Mouse (Mus musculus) lung, adult 2 months (tissue): ENCODE data around the gene Nfkbib.

Experiments used
- CTCF ChIP-seq: fragments of 200-500 bp; IDR thresholded peaks from 2 replicates; pipeline ENCODE4 v1.5.1; 2011; ENCODE audit warnings: mild to moderate bottlenecking, low read length, control low read depth; ENCODE audit not compliant: insufficient read depth
- POLR2A ChIP-seq: fragments of 200-500 bp; IDR thresholded peaks from 2 replicates; pipeline ENCODE4 v1.6.1; 2011; ENCODE audit warnings: low read depth, mild to moderate bottlenecking, control low read depth, low read length, borderline replicate concordance; ENCODE audit errors: extremely low read depth

GRCm38 (mm10) chr7:28765211-28765610 lies 2.1 kb downstream of the Nfkbib start:
- TF ChIP-seq POLR2A (no peak), CTCF (no peak)
